Mouse (Mus musculus): ENCODE data around the gene Nfatc2ip. TPM values are rescaled to one million over a fixed set of nuclear protein-coding genes. Genes with fewer than 3 reads are reported as not detected.
"Not testable (repeated sequence)": the region's sequence is repeated elsewhere in the genome, so short reads cannot be mapped to it uniquely, and the experiment has no call there.

Gene Nfatc2ip
- polyA plus RNA-seq, 1 experiment from 2014 or later: 2.6 TPM

DNA sequence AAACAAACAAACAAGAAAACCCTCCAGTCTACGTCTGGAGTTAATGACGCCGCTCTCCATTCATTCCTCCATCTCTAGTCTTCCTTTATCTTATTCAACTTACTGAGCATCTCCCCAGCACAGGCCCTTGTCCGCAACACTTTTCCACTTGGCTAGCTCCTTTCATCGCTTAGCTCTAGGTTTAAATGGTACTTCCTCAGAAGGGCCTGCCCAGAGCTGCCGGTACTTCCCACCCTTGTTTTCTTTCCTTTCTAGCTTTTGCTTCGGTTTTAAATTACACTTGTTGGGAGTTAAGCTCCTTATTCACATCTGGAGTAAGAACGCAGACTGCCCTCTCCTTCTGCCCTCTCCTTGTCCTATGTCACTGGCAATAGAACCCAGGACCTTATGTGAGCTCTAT is 20.5 kb upstream of the Nfatc2ip start:
- no peak for ATAC-seq
- no peaks in the 10 kb centered on the region for H3K36me3 ChIP-seq (ENCODE audit: control insufficient read depth, insufficient read depth)
- WGBS: 4% methylated on average over 8 of the region's 8 CpGs

GRCm38 (mm10) chr7:126416615-126417014 is 20.1 kb upstream of the Nfatc2ip start:
- H3K36me3 ChIP-seq (ENCODE audit: control insufficient read depth, insufficient read depth): no peaks in the 10 kb centered on the region

More for the DNA sequence above, 20.5 kb upstream of the Nfatc2ip start:
- H3K9ac ChIP-seq (replicated peaks; ENCODE audit: low read depth, low read length): no peak overlapping the region
- H3K4me3 ChIP-seq (replicated peaks; ENCODE audit: low read length): no peak overlapping the region
- no peak overlapping the region for H3K4me2 ChIP-seq (ENCODE audit: low read length)
- H3K27me3 ChIP-seq (replicated peaks; ENCODE audit: control insufficient read depth, insufficient read depth, low read length): no peaks in the 10 kb centered on the region
- H3K4me1 ChIP-seq (replicated peaks; ENCODE audit: control insufficient read depth, insufficient read depth, low read length): no peaks in the 10 kb centered on the region
- no peak overlapping the region for H3K27ac ChIP-seq (ENCODE audit: low read length)
- no peaks in the 10 kb centered on the region for H3K9me3 ChIP-seq (ENCODE audit: control insufficient read depth, low read length)

GRCm38 (mm10) chr7:126414725-126415124 is 18.2 kb upstream of the Nfatc2ip start, which contains the start of gene Cd19:
Cd19 (minus strand) TSS chr7:126414889.
- H3K27me3 ChIP-seq (replicated peaks; ENCODE audit: control insufficient read depth, insufficient read depth, low read length): no peaks in the 10 kb centered on the region
- ATAC-seq: no peak
- no peaks in the 10 kb centered on the region for H3K9me3 ChIP-seq (ENCODE audit: control insufficient read depth, low read length)
- no peaks in the 10 kb centered on the region for H3K36me3 ChIP-seq (ENCODE audit: control insufficient read depth, insufficient read depth)
- H3K4me1 ChIP-seq (replicated peaks; ENCODE audit: control insufficient read depth, insufficient read depth, low read length): no peaks in the 10 kb centered on the region
- no peak within 1 kb of the TSS for H3K4me3 ChIP-seq (replicated peaks; ENCODE audit: low read length)
- no peak within 1 kb of the TSS for H3K9ac ChIP-seq (replicated peaks; ENCODE audit: low read depth, low read length)
- H3K4me2 ChIP-seq (ENCODE audit: low read length): no peak within 1 kb of the TSS
- 91% methylated on average over 6 of the region's 6 CpGs for WGBS
- no peak within 1 kb of the TSS for H3K27ac ChIP-seq (ENCODE audit: low read length)

More at GRCm38 (mm10) chr7:126416615-126417014, 20.1 kb upstream of the Nfatc2ip start:
- no peak overlapping the region for H3K27ac ChIP-seq (ENCODE audit: low read length)
- H3K4me2 ChIP-seq (ENCODE audit: low read length): no peak overlapping the region
- no peaks in the 10 kb centered on the region for H3K27me3 ChIP-seq (replicated peaks; ENCODE audit: control insufficient read depth, insufficient read depth, low read length)
- H3K4me1 ChIP-seq (replicated peaks; ENCODE audit: control insufficient read depth, insufficient read depth, low read length): no peaks in the 10 kb centered on the region
- WGBS: 42% methylated on average over 2 of the region's 2 CpGs
- H3K9ac ChIP-seq (replicated peaks; ENCODE audit: low read depth, low read length): no peak overlapping the region
- no peak overlapping the region for H3K4me3 ChIP-seq (replicated peaks; ENCODE audit: low read length)
- ATAC-seq: no peak
- H3K9me3 ChIP-seq (ENCODE audit: control insufficient read depth, low read length): no peaks in the 10 kb centered on the region

GRCm38 (mm10) chr7:126411061-126411460 is 14.5 kb upstream of the Nfatc2ip start:
- Histone ChIP-seq H3K9me3 (ENCODE audit: control insufficient read depth, low read length) (no peaks in the 10 kb centered on the region), H3K27ac (ENCODE audit: low read length) (no peak overlapping the region), H3K9ac (replicated peaks; ENCODE audit: low read depth, low read length) (no peak overlapping the region), H3K4me1 (replicated peaks; ENCODE audit: control insufficient read depth, insufficient read depth, low read length) (no peaks in the 10 kb centered on the region), H3K27me3 (replicated peaks; ENCODE audit: control insufficient read depth, insufficient read depth, low read length) (no peaks in the 10 kb centered on the region; the same call in 1 of the 2 replicates), H3K4me2 (ENCODE audit: low read length) (no peak overlapping the region), H3K36me3 (ENCODE audit: control insufficient read depth, insufficient read depth) (no peaks in the 10 kb centered on the region), H3K4me3 (replicated peaks; ENCODE audit: low read length) (no peak overlapping the region)
- no peak for ATAC-seq
- 87% methylated on average over 4 of the region's 4 CpGs for WGBS

DNA sequence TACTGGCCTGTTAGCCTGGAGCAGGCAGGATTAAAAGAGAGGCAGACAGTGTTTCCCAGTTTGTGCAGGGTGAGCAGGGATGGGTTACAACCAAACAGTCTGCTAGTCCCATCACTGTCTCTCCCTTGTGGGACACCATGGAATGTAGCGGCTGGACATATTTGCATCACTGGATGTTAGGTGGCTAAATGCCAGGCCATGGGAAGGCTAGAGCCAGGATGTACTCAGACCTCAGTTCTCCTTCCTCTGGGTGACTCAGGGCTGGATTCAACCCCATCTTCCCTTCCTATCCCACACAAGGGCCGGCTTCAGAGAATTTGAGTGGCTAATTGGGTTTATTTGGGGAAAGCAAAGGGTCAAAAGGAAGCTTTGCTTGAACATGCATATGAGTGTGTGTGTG is 12.1 kb upstream of the Nfatc2ip start:
- Histone ChIP-seq H3K4me2 (ENCODE audit: low read length) (no peak overlapping the region), H3K4me1 (replicated peaks; ENCODE audit: control insufficient read depth, insufficient read depth, low read length) (no peaks in the 10 kb centered on the region), H3K27ac (ENCODE audit: low read length) (no peak overlapping the region), H3K9me3 (ENCODE audit: control insufficient read depth, low read length) (no peaks in the 10 kb centered on the region), H3K4me3 (replicated peaks; ENCODE audit: low read length) (no peak overlapping the region), H3K9ac (replicated peaks; ENCODE audit: low read depth, low read length) (no peak overlapping the region), H3K36me3 (ENCODE audit: control insufficient read depth, insufficient read depth) (no peaks in the 10 kb centered on the region), H3K27me3 (replicated peaks; ENCODE audit: control insufficient read depth, insufficient read depth, low read length) (no peaks in the 10 kb centered on the region; the same call in 1 of the 2 replicates)
- no peak for ATAC-seq
- WGBS: 85% methylated on average over 2 of the region's 2 CpGs

GRCm38 (mm10) chr7:126402518-126402917 is 6.0 kb upstream of the Nfatc2ip start:
- H3K27ac ChIP-seq (ENCODE audit: low read length); H3K27me3 ChIP-seq (replicated peaks; ENCODE audit: control insufficient read depth, insufficient read depth, low read length); H3K36me3 ChIP-seq (ENCODE audit: control insufficient read depth, insufficient read depth); H3K4me2 ChIP-seq (ENCODE audit: low read length); ATAC-seq; H3K4me3 ChIP-seq (replicated peaks; ENCODE audit: low read length); H3K9me3 ChIP-seq (ENCODE audit: control insufficient read depth, low read length); H3K4me1 ChIP-seq (replicated peaks; ENCODE audit: control insufficient read depth, insufficient read depth, low read length); H3K9ac ChIP-seq (replicated peaks; ENCODE audit: low read depth, low read length): not testable (repeated sequence)
- 86% methylated on average over 7 of the region's 8 CpGs for WGBS

GRCm38 (mm10) chr7:126399548-126399947 is 3.0 kb upstream of the Nfatc2ip start:
- Histone ChIP-seq H3K4me3 (replicated peaks; ENCODE audit: low read length) (no peak overlapping the region), H3K9ac (replicated peaks; ENCODE audit: low read depth, low read length) (no peak overlapping the region), H3K36me3 (ENCODE audit: control insufficient read depth, insufficient read depth) (no peaks in the 10 kb centered on the region), H3K27me3 (replicated peaks; ENCODE audit: control insufficient read depth, insufficient read depth, low read length) (no peaks in the 10 kb centered on the region), H3K27ac (ENCODE audit: low read length) (no peak overlapping the region), H3K4me1 (replicated peaks; ENCODE audit: control insufficient read depth, insufficient read depth, low read length) (peaks cover 10% of the 10 kb centered on the region), H3K9me3 (ENCODE audit: control insufficient read depth, low read length) (no peaks in the 10 kb centered on the region), H3K4me2 (ENCODE audit: low read length) (no peak overlapping the region)
- 10% methylated on average over 5 of the region's 5 CpGs for WGBS
- no peak for ATAC-seq

- no peaks in the 10 kb centered on the region for H3K36me3 ChIP-seq (ENCODE audit: control insufficient read depth, insufficient read depth)
- H3K27ac ChIP-seq (ENCODE audit: low read length): no peak overlapping the region
- H3K4me1 ChIP-seq (replicated peaks; ENCODE audit: control insufficient read depth, insufficient read depth, low read length): peaks cover 10% of the 10 kb centered on the region
- H3K4me3 ChIP-seq (replicated peaks; ENCODE audit: low read length): no peak overlapping the region
- no peak for ATAC-seq
- 97% methylated on average over 4 of the region's 4 CpGs for WGBS
- no peak overlapping the region for H3K4me2 ChIP-seq (ENCODE audit: low read length)
- no peaks in the 10 kb centered on the region for H3K27me3 ChIP-seq (replicated peaks; ENCODE audit: control insufficient read depth, insufficient read depth, low read length)
- H3K9ac ChIP-seq (replicated peaks; ENCODE audit: low read depth, low read length): no peak overlapping the region
- H3K9me3 ChIP-seq (ENCODE audit: control insufficient read depth, low read length): no peaks in the 10 kb centered on the region
These were observed 1.3 kb upstream of the Nfatc2ip start for GRCm38 (mm10) chr7:126397822-126398221.

GRCm38 (mm10) chr7:126397221-126397620 is 684 bp upstream of the Nfatc2ip start:
- Histone ChIP-seq H3K4me3 (replicated peaks; ENCODE audit: low read length) (no peak overlapping the region), H3K9me3 (ENCODE audit: control insufficient read depth, low read length) (no peaks in the 10 kb centered on the region), H3K36me3 (ENCODE audit: control insufficient read depth, insufficient read depth) (no peaks in the 10 kb centered on the region), H3K4me1 (replicated peaks; ENCODE audit: control insufficient read depth, insufficient read depth, low read length) (peaks cover 10% of the 10 kb centered on the region), H3K27me3 (replicated peaks; ENCODE audit: control insufficient read depth, insufficient read depth, low read length) (no peaks in the 10 kb centered on the region), H3K9ac (replicated peaks; ENCODE audit: low read depth, low read length) (peak overlapping the region; percentile 27; the same call in 1 of the 2 replicates), H3K27ac (ENCODE audit: low read length) (no peak overlapping the region; the same call in 1 of the 2 replicates), H3K4me2 (ENCODE audit: low read length) (peak overlapping the region; percentile 42)
- ATAC-seq: no peak
- 52% methylated on average over 6 of the region's 6 CpGs for WGBS
